Mouse (Mus musculus) right cerebral cortex, postnatal 36 days (tissue): ENCODE data around the gene Rasa2.
A peak's percentile ranks its signal among the peaks of the same experiment; 100 is the strongest.
"Not testable (repeated sequence)": the region's sequence is repeated elsewhere in the genome, so short reads cannot be mapped to it uniquely, and the experiment has no call there.

Experiments
- DNase-seq, 2 experiments: peaks; one replicate each; pipeline ENCODE4 v3.0.0; 2022; ENCODE audit warnings: low spot score in 2 of 2, mixed read lengths in 1 of 2

The Rasa2 gene

GRCm38 (mm10) chr9:96631389-96632072 lies at the start of gene Rasa2:
Gene Rasa2, minus strand, starts transcription at chr9:96631617.
- peak; percentile 78 to 86 for DNase-seq

DNA sequence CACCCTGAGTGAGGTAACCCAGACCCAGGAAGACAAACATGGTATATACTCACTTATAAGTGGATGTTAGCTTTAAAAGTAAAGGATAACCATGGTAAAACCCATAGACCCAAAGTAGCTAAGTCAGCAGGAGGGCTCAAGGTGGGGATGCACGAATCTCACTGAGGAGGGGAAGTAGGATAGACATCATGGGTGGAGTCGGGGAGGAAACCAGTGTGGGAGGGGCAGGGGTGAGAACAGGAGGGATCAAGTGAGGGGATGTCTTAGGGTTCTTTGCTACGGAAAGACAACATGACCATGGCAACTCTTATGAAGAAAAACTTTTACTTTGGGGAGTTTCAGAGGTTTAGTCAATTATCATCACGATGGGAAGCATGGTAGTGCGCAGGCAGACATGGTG lies 47.2 kb upstream of the Rasa2 start:
- no peak for DNase-seq

DNA sequence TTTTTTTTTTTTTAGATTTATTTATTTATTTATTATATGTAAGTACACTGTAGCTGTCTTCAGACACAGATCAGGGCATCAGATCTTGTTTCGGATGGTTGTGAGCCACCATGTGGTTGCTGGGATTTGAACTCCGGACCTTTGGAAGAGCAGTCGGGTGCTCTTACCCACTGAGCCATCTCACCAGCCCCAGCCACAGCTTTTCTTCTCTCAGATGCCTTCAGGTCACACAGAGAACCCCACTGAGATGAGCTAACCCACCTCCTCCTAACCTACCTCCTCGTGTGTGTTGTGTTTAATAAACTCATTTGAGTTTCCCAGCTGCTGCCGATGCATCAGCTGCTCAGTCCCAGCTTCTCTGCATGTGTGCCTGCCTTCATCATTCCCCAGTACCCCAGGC lies 46.3 kb upstream of the Rasa2 start:
- not testable (repeated sequence) for DNase-seq

DNA sequence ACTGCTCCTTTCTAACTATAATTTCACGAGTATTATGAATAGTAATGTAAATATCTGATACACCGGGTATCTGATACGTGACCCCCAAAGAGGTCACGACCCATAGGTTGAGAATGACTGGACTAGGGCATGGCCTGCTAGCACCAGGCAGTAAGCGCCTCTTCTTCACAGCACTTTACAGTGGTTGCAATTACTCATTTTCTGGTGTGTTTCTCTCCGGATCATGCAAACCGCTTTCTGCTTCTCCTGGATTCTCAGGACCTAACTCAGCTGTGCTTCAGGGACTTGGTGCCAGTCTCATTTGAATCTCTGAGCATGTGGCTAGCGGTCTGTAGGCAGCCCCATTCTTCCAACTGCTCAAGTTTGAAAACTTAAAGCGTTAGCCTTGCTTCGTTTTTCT lies 45.3 kb upstream of the Rasa2 start:
- no peak for DNase-seq

DNA sequence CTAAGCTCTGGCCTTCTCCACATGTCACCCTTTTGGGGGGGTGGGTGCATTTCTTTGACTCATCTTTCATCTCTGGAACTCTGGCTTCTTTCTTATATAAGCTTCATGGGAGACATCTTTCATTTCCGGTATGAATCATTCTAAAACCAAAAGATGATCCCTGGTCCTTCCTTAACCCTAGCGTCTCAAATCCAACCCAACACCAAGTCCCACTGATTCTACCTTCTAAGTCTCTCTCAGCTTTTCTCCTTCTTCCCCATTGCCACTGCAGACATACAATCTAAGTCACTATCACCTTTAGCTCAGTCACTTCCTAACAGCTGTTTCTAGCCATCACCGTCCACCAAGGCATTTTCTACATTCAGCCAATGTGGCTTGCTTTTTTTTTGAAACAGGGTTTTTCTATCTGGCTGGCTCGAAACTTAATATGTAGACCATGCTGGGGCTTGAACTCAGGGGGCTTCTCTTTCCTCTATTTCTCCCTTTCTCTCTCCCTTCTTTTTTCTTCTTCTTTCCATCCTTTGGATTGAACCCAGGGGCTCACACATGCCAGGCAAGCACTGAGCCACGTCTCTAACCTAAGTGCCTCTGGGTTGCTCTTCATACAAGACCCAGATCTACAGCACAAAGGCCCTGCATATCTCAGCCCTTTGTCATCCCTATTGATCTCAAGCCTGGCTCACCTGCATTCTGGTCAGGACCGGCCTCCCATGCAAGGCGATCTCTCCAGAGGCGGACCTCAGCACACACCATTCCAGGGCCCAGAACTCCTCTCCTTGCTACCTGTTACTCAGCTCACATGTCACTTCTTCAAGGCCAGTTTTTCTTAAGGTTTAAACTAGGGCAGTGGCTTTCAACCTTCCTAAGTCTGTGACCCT lies 44.6 kb upstream of the Rasa2 start:
- no peak for DNase-seq

DNA sequence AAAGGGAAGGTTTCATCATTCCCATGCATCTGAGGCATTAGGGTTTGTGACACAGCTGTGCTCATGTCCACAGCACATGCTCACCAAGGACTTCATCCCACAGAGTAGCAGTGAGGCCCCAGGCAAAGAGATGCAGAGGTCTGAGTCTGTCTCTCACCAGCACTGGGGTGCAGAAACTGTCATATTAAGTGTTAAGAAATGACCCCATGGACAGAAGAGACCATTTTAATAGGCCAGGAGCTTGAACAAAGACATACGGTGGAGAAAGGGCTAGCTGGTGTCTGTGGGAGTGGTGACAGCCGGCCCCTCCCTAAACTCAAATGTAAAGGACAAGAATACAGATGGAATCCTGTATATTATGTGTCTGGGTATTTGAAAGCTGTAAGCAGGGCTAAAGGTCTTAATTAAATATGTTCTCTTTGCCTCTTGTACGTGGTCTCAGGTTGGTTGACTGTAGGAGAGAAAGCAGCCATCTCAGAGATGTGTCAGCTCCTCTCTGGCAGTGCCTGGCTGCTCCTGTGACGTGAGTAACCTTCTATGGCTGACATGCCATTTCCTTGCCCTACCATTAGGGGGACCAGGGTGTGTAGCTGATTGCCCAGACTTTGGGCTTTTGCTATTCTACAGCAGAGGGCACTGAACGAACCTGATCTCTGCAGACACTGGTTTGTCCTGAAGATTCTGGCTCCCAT lies 43.8 kb upstream of the Rasa2 start:
- DNase-seq, result no peak

DNA sequence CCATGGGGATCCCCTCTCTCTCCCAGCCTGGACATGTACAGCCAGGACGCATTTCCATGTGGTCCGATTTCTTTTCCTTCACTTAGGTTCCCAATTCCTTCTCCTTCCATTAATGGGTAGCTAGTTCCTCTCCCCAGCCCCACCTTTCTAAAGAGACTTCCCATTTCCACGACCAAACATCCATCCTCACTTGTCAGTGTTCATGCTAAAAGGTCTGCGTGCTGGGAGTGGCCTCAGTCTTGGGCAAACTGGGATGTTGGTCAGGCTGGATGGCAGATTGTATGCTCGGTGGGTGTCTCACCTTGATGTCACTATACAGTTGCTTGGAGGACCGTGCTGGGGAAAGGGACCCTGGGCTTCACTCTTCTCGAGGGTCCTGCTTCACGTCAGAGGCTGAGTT lies 42.9 kb upstream of the Rasa2 start:
- DNase-seq, result no peak

GRCm38 (mm10) chr9:96672466-96672865 lies 41.0 kb upstream of the Rasa2 start:
- DNase-seq, result no peak

GRCm38 (mm10) chr9:96671249-96671648 lies 39.8 kb upstream of the Rasa2 start:
- DNase-seq, result no peak

DNA sequence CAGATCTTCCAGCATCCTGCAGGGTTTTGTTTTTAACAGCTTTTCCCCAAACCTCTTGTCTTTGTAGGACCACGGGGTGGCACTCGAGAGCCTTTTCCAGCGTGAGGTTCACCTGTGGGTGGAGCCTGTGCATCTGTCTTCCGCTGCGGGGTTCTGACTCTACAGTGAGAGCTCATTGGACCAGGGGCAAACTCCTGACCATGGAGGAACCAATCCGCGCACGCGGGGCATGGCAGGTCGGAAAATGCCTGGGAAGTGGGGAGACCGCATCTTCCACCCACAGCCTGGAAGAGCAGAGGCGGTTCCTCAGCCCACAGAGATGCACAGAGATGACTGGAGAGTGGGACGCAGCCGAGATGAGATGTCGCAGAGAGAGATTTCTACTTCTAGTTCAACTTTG lies 38.5 kb upstream of the Rasa2 start:
- peak; percentile 95 to 98 for DNase-seq

DNA sequence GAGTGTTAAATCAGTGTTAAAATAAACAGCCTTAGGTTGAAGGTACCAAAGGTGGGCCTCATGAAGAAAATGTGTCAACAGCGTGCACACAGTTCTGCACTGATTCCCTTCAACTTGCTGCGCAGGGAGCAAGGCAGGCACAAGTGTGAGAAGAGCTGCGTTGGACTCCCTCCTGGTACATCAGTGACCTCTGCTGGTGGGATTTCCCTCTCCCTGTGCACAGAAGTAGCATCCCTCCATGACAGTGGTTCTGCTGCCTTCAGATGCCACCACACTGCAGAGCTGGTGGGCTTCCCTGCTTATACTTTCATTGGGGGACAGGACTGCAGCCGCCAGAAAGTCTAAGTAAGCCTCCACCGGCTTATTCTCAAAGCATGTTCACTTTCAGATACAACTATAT lies 37.2 kb upstream of the Rasa2 start:
- peak; percentile 52 to 62 for DNase-seq

- DNase-seq, result peak in 1 of 2 experiments; percentile 43
These were observed 29.3 kb upstream of the Rasa2 start for GRCm38 (mm10) chr9:96660510-96661244.

DNA sequence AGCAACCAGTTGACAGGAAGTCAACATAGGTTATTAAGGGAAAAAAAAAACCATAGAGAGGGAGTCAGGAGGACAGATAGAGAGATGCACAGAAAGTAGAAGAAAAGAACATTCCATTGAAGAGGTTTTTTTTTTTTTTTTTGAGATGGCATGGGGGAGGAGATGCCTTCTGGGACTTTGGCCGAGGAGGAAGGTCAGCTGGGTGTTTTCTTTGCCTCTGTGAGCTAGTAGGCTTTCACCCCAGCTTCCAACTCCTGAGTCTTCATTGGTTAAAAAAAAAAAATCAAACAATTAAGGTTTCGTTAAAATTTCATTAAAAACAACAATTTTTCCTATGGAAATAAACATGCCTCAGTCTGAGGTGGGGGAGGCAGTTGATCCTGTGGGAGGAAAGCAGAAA lies 28.4 kb upstream of the Rasa2 start:
- DNase-seq, result no peak

- DNase-seq, result no peak
These were observed 22.1 kb upstream of the Rasa2 start for GRCm38 (mm10) chr9:96653538-96653937.

- DNase-seq, result no peak
These were observed 21.3 kb upstream of the Rasa2 start for GRCm38 (mm10) chr9:96652763-96653162.

- DNase-seq, result no peak
These were observed 19.4 kb upstream of the Rasa2 start for GRCm38 (mm10) chr9:96650807-96651206.

- DNase-seq, result peak; percentile 39 to 40
These were observed 18.5 kb upstream of the Rasa2 start for GRCm38 (mm10) chr9:96649924-96650323.

DNA sequence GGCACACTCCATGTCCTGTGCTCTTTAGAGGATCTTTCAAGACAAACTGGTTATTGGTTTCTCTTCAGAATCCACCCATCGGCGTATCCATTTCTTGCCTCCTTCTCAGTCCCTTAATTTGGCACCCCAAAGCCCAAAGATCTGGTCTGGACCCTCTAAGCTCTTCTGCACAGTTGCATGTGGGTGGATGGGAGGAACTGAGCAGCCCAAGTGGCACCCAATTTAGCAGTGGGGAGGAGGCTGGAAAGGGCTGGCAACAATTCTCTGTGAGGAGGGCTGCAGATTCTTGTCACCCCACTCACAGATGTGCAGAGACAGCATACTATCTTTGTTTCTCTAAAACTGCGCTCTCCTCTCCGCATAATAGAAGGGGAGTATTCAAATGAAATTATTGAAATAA lies 17.9 kb upstream of the Rasa2 start:
- peak; percentile 26 to 64 for DNase-seq

DNA sequence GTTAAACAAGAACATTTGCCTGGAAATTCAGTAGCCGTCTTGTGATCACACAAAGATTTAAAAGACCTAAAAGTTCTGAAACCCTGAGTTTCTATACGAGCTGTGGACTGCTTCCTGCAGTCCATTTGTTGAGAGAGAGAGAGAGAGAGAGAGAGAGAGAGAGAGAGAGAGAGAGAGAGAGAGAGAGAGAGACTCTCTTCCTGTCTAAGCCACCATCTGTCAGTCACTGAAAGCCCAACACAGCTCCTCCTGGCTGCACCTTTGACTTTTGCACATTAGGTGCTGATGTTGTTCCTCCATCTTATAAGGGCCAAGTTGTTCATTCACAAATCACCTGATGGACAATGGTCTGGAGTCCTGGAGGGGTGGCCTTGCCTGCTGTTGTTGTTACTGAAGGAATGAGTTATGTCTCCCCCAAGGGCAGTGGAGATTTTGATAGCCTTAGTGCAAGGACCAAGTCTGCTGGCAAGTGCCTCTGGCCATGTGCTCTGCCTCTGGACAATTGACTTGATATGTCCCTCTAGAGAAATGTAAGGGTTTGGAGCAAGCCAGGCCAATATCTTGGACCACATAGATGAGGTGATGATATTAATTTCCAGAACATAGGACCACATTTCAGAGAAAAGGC lies 15.4 kb upstream of the Rasa2 start:
- no peak for DNase-seq

- no peak for DNase-seq
These were observed 13.4 kb upstream of the Rasa2 start for GRCm38 (mm10) chr9:96644840-96645239.

DNA sequence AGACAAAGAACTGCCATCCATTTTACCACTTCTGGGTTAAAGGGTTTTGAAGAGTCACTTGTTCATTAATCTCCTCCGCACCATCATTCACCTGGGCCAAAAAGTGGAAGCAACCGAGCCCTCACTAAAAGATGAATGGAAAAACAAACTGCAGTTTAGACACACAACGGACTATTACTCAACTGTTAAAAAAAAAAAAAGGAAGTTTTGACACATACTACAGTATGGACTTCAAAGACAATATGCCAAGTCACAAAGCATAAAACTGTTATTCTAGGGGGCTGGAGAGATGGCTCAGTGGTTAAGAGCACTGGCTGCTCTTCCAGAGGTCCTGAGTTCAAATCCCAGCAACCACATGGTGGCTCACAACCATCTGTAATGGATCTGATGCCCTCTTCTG lies 12.6 kb upstream of the Rasa2 start:
- not testable (repeated sequence) for DNase-seq
